Mouse (Mus musculus): ENCODE measurements around the gene Timm10. TPM values are rescaled to one million over a fixed set of nuclear protein-coding genes. Genes with fewer than 3 reads are reported as not detected.
A peak's percentile ranks its signal among the peaks of the same experiment; 100 is the strongest.

Timm10 gene
- polyA plus RNA-seq, 1 experiment from 2014 or later: 43.0 TPM

- Histone ChIP-seq H3K27ac (ENCODE audit: low read depth, low read length) (no peak overlapping the region), H3K36me3 (ENCODE audit: control insufficient read depth, insufficient read depth, low read length) (no peaks in the 10 kb centered on the region), H3K27me3 (ENCODE audit: control insufficient read depth, insufficient read depth, low read length) (no peaks in the 10 kb centered on the region), H3K4me1 (replicated peaks; ENCODE audit: control insufficient read depth, insufficient read depth, low read length) (no peaks in the 10 kb centered on the region; the same call in 1 of the 2 replicates), H3K4me2 (ENCODE audit: low read depth, low read length, severe bottlenecking) (no peak overlapping the region), H3K4me3 (ENCODE audit: low read depth, low read length) (no peak overlapping the region), H3K9ac (ENCODE audit: low read length) (no peak overlapping the region), H3K9me3 (ENCODE audit: control insufficient read depth, low read length) (no peaks in the 10 kb centered on the region)
- no peak for ATAC-seq (replicated peaks; ENCODE audit: low FRiP score)
- DNase-seq (ENCODE audit: low spot score): no peak
Observed at GRCm38 (mm10) chr2:84809330-84809729, 17.5 kb upstream of the Timm10 start.

DNA sequence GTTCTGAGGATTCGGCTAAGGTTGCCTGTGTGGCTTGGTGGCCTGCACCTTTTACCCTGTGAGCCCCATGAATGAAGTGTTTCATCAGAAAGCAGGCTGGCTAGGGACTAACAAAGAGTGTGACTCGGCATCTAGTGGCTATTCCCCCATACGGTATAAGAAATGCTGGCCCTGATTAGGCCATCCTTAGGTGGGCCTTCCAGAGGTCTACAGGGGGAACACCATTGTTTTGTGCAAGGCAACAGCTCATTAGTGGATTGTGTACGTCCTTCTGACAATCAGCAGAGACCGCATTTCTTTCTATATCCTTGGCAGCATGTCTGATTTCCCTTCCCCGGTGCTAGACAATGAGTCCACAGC lies 16.3 kb upstream of the Timm10 start:
- DNase-seq (ENCODE audit: low spot score): no peak
- H3K4me2 ChIP-seq (ENCODE audit: low read depth, low read length, severe bottlenecking): no peak overlapping the region
- no peak for ATAC-seq (replicated peaks; ENCODE audit: low FRiP score)
- no peaks in the 10 kb centered on the region for H3K36me3 ChIP-seq (ENCODE audit: control insufficient read depth, insufficient read depth, low read length)
- H3K9ac ChIP-seq (ENCODE audit: low read length): no peak overlapping the region
- H3K4me1 ChIP-seq (replicated peaks; ENCODE audit: control insufficient read depth, insufficient read depth, low read length): no peaks in the 10 kb centered on the region; the same call in 1 of the 2 replicates
- no peaks in the 10 kb centered on the region for H3K27me3 ChIP-seq (ENCODE audit: control insufficient read depth, insufficient read depth, low read length)
- 76% methylated on average over 6 of the region's 6 CpGs for WGBS
- no peaks in the 10 kb centered on the region for H3K9me3 ChIP-seq (ENCODE audit: control insufficient read depth, low read length)
- H3K4me3 ChIP-seq (ENCODE audit: low read depth, low read length): no peak overlapping the region
- no peak overlapping the region for H3K27ac ChIP-seq (ENCODE audit: low read depth, low read length)

DNA sequence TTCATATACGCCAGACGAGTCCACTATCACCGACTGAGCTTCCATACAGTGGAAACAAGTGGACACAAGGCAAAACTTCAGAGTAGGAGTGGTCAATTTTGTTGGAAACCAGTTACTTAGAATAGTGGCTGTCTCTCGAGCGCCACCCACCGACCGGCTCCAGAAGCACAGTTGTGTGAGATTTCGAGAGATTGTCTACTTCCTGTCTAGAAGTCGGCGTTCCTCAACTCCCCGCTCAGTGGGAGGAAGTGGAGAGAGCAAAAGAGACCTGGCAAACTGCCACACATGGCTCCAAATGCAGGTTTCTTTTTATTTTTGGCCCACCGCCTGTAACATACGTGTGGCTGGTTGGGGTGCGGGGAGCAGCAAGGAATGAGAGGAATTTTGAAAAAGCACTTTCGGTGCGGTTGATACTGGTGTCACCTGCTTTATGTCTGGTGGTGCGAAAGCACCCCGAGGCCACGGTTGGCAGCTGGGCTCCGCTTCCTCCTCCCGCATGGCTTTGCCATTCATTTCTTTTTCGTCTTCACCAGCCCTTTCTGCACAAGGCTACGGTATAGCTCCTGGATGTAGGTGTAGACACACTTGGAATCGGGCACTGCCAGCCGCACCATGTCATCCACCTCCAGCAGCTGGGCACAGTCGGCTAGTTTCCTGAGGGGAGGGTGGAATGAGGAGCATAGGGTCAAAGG lies 15.8 kb upstream of the Timm10 start:
- Histone ChIP-seq H3K4me1 (replicated peaks; ENCODE audit: control insufficient read depth, insufficient read depth, low read length) (no peaks in the 10 kb centered on the region; the same call in 1 of the 2 replicates), H3K4me2 (ENCODE audit: low read depth, low read length, severe bottlenecking) (peak overlapping the region; percentile 42), H3K9ac (ENCODE audit: low read length) (no peak overlapping the region), H3K27ac (ENCODE audit: low read depth, low read length) (no peak overlapping the region), H3K27me3 (ENCODE audit: control insufficient read depth, insufficient read depth, low read length) (no peaks in the 10 kb centered on the region), H3K4me3 (ENCODE audit: low read depth, low read length) (no peak overlapping the region), H3K9me3 (ENCODE audit: control insufficient read depth, low read length) (no peaks in the 10 kb centered on the region), H3K36me3 (ENCODE audit: control insufficient read depth, insufficient read depth, low read length) (no peaks in the 10 kb centered on the region)
- DNase-seq (ENCODE audit: low spot score) (peak; percentile 93), ATAC-seq (replicated peaks; ENCODE audit: low FRiP score) (peak; percentile 78)
- WGBS: 43% methylated on average over 26 of the region's 26 CpGs

DNA sequence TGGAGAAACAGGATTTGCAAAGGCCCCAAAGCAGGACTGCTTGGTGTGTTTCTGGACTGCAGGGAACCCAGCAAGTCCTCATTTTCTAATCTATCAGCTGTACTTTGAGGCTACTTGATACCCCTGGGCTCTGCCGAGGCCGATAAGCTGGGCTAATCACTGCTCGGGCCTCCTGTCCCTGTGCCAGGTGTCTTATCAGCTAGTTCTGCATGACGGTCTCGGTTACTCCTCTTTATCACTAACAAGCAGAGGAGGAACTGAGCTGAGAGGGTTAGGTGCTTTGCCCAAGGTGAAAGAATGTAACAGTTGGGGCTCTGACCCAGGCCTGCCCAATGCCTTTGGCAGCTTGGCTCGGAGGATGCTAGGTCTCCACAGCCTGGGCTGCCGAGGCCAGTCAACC lies 14.9 kb upstream of the Timm10 start:
- no peak overlapping the region for H3K27ac ChIP-seq (ENCODE audit: low read depth, low read length)
- no peak for ATAC-seq (replicated peaks; ENCODE audit: low FRiP score)
- no peaks in the 10 kb centered on the region for H3K9me3 ChIP-seq (ENCODE audit: control insufficient read depth, low read length)
- no peaks in the 10 kb centered on the region; the same call in 1 of the 2 replicates for H3K4me1 ChIP-seq (replicated peaks; ENCODE audit: control insufficient read depth, insufficient read depth, low read length)
- H3K36me3 ChIP-seq (ENCODE audit: control insufficient read depth, insufficient read depth, low read length): no peaks in the 10 kb centered on the region
- H3K4me2 ChIP-seq (ENCODE audit: low read depth, low read length, severe bottlenecking): no peak overlapping the region
- no peak overlapping the region for H3K4me3 ChIP-seq (ENCODE audit: low read depth, low read length)
- no peak overlapping the region for H3K9ac ChIP-seq (ENCODE audit: low read length)
- H3K27me3 ChIP-seq (ENCODE audit: control insufficient read depth, insufficient read depth, low read length): no peaks in the 10 kb centered on the region
- 88% methylated on average over 7 of the region's 7 CpGs for WGBS
- no peak for DNase-seq (ENCODE audit: low spot score)

GRCm38 (mm10) chr2:84812676-84813075 lies 14.1 kb upstream of the Timm10 start:
- no peaks in the 10 kb centered on the region for H3K36me3 ChIP-seq (ENCODE audit: control insufficient read depth, insufficient read depth, low read length)
- DNase-seq (ENCODE audit: low spot score) (no peak), ATAC-seq (replicated peaks; ENCODE audit: low FRiP score) (no peak)
- no peak overlapping the region for H3K27ac ChIP-seq (ENCODE audit: low read depth, low read length)
- H3K9ac ChIP-seq (ENCODE audit: low read length): no peak overlapping the region
- H3K4me2 ChIP-seq (ENCODE audit: low read depth, low read length, severe bottlenecking): no peak overlapping the region
- H3K9me3 ChIP-seq (ENCODE audit: control insufficient read depth, low read length): no peaks in the 10 kb centered on the region
- no peak overlapping the region for H3K4me3 ChIP-seq (ENCODE audit: low read depth, low read length)
- no peaks in the 10 kb centered on the region; the same call in 1 of the 2 replicates for H3K4me1 ChIP-seq (replicated peaks; ENCODE audit: control insufficient read depth, insufficient read depth, low read length)
- no peaks in the 10 kb centered on the region for H3K27me3 ChIP-seq (ENCODE audit: control insufficient read depth, insufficient read depth, low read length)
- 73% methylated on average over 6 of the region's 6 CpGs for WGBS

- Histone ChIP-seq H3K27ac (ENCODE audit: low read depth, low read length) (no peak overlapping the region), H3K27me3 (ENCODE audit: control insufficient read depth, insufficient read depth, low read length) (no peaks in the 10 kb centered on the region), H3K4me2 (ENCODE audit: low read depth, low read length, severe bottlenecking) (no peak overlapping the region), H3K9me3 (ENCODE audit: control insufficient read depth, low read length) (no peaks in the 10 kb centered on the region), H3K4me1 (replicated peaks; ENCODE audit: control insufficient read depth, insufficient read depth, low read length) (no peaks in the 10 kb centered on the region), H3K36me3 (ENCODE audit: control insufficient read depth, insufficient read depth, low read length) (no peaks in the 10 kb centered on the region), H3K9ac (ENCODE audit: low read length) (no peak overlapping the region), H3K4me3 (ENCODE audit: low read depth, low read length) (no peak overlapping the region)
- no peak for DNase-seq (ENCODE audit: low spot score)
- 67% methylated on average over 3 of the region's 3 CpGs for WGBS
- ATAC-seq (replicated peaks; ENCODE audit: low FRiP score): no peak
Observed at GRCm38 (mm10) chr2:84819861-84820260, 6.9 kb upstream of the Timm10 start.

GRCm38 (mm10) chr2:84822552-84822951 lies 4.2 kb upstream of the Timm10 start, which contains the start of gene Smtnl1:
TSS of gene Smtnl1 (minus strand) at chr2:84822652.
- 71% methylated on average over 13 of the region's 13 CpGs for WGBS
- H3K27ac ChIP-seq (ENCODE audit: low read depth, low read length): no peak within 1 kb of the TSS
- H3K36me3 ChIP-seq (ENCODE audit: control insufficient read depth, insufficient read depth, low read length): no peaks in the 10 kb centered on the region
- no peak within 1 kb of the TSS for H3K9ac ChIP-seq (ENCODE audit: low read length)
- DNase-seq (ENCODE audit: low spot score) (no peak), ATAC-seq (replicated peaks; ENCODE audit: low FRiP score) (no peak)
- H3K4me3 ChIP-seq (ENCODE audit: low read depth, low read length): no peak within 1 kb of the TSS
- H3K4me2 ChIP-seq (ENCODE audit: low read depth, low read length, severe bottlenecking): no peak within 1 kb of the TSS
- no peaks in the 10 kb centered on the region for H3K9me3 ChIP-seq (ENCODE audit: control insufficient read depth, low read length)
- H3K27me3 ChIP-seq (ENCODE audit: control insufficient read depth, insufficient read depth, low read length): no peaks in the 10 kb centered on the region
- H3K4me1 ChIP-seq (replicated peaks; ENCODE audit: control insufficient read depth, insufficient read depth, low read length): no peaks in the 10 kb centered on the region

DNA sequence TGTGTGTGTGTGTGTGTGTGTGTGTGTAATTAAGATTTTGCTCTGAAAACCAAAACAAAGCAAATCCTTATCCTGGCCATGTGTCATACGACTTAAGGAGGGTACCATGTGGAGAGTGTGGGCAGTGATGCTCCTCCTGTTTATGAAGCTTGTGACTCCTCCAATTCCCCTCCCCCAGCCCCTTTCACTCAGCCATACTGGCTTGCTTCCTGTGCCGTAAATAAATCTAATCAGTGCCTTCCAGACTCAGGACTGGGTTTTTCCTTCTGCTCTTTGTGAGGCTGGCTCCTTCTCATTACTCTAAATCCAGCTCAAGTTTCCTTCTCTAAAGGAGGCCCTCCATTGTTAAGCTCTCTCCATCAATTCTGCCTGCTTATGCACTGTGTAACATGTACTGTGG lies 3.6 kb upstream of the Timm10 start:
- H3K4me1 ChIP-seq (replicated peaks; ENCODE audit: control insufficient read depth, insufficient read depth, low read length): no peaks in the 10 kb centered on the region
- no peaks in the 10 kb centered on the region for H3K27me3 ChIP-seq (ENCODE audit: control insufficient read depth, insufficient read depth, low read length)
- ATAC-seq (replicated peaks; ENCODE audit: low FRiP score): no peak
- H3K36me3 ChIP-seq (ENCODE audit: control insufficient read depth, insufficient read depth, low read length): no peaks in the 10 kb centered on the region
- no peak overlapping the region for H3K4me2 ChIP-seq (ENCODE audit: low read depth, low read length, severe bottlenecking)
- H3K4me3 ChIP-seq (ENCODE audit: low read depth, low read length): no peak overlapping the region
- no peak overlapping the region for H3K27ac ChIP-seq (ENCODE audit: low read depth, low read length)
- 51% methylated on average over 2 of the region's 2 CpGs for WGBS
- H3K9me3 ChIP-seq (ENCODE audit: control insufficient read depth, low read length): no peaks in the 10 kb centered on the region
- no peak overlapping the region for H3K9ac ChIP-seq (ENCODE audit: low read length)
- DNase-seq (ENCODE audit: low spot score): no peak

DNA sequence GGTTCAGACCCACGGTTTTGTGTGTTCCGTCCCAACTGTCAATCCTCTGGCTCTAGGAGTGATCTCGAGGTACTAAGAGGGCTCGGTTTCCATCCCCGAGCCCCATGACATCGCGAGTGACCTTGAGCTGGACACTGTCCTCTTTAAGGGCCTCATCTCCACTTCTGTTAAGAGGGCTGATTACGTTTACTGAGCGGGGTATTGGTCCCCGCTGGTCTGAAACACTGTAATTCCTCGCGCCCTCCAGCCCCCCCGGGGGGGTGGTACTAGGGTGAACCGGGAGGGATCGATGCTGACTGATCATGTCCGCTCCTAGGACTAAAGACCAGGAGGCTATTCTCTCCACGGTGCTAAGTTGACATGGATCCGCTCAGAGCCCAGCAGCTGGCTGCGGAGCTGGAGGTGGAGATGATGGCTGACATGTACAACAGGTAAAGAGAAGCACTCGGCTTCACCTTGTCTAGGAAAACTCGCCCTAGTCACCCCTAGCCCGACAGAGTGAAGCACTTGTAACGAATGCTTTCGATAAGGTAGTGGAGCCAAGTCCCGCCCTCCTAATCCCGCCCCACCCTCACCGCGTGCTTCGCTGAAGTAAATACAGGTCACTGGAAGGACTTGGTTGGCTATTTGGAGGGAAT lies 605 bp downstream of the Timm10 start:
- no peak for DNase-seq (ENCODE audit: low spot score)
- Histone ChIP-seq H3K9ac (ENCODE audit: low read length) (peak overlapping the region; percentile 65), H3K27me3 (ENCODE audit: control insufficient read depth, insufficient read depth, low read length) (no peaks in the 10 kb centered on the region), H3K4me2 (ENCODE audit: low read depth, low read length, severe bottlenecking) (peak overlapping the region; percentile 96), H3K27ac (ENCODE audit: low read depth, low read length) (no peak overlapping the region), H3K9me3 (ENCODE audit: control insufficient read depth, low read length) (no peaks in the 10 kb centered on the region), H3K36me3 (ENCODE audit: control insufficient read depth, insufficient read depth, low read length) (no peaks in the 10 kb centered on the region; the same call in 1 of the 2 replicates), H3K4me1 (replicated peaks; ENCODE audit: control insufficient read depth, insufficient read depth, low read length) (no peaks in the 10 kb centered on the region), H3K4me3 (ENCODE audit: low read depth, low read length) (peak overlapping the region; percentile 72)
- WGBS: under 1% methylated on average over 29 of the region's 29 CpGs
- ATAC-seq (replicated peaks; ENCODE audit: low FRiP score): peak; percentile 35

All from forebrain, embryonic 11.5 days (tissue).